Mouse (Mus musculus) ES-E14 (cell line): ENCODE results near the gene Ugt1a8.

Experiments used
- CHD2 ChIP-seq: IDR thresholded peaks from 2 replicates; pipeline ENCODE4 v1.6.1; 2014; ENCODE audit warnings: mild to moderate bottlenecking, low read depth, low read length, inconsistent platforms
- HCFC1 ChIP-seq: IDR thresholded peaks from 2 replicates; pipeline ENCODE4 v1.6.1; 2012; ENCODE audit warnings: low read length, inconsistent platforms, borderline replicate concordance; ENCODE audit not compliant: insufficient read depth
- MAFK ChIP-seq: IDR thresholded peaks from 2 replicates; pipeline ENCODE4 v1.6.1; 2014; ENCODE audit warnings: mild to moderate bottlenecking, low read depth, low read length, inconsistent platforms; ENCODE audit not compliant: insufficient read depth
- ZC3H11A ChIP-seq: IDR thresholded peaks from 2 replicates; pipeline ENCODE4 v1.6.1; 2012; ENCODE audit warnings: low read depth, mild to moderate bottlenecking, inconsistent platforms, low read length, borderline replicate concordance
- ZNF384 ChIP-seq: IDR thresholded peaks from 2 replicates; pipeline ENCODE4 v1.6.1; 2012; ENCODE audit warnings: low read depth, low read length, inconsistent platforms

DNA sequence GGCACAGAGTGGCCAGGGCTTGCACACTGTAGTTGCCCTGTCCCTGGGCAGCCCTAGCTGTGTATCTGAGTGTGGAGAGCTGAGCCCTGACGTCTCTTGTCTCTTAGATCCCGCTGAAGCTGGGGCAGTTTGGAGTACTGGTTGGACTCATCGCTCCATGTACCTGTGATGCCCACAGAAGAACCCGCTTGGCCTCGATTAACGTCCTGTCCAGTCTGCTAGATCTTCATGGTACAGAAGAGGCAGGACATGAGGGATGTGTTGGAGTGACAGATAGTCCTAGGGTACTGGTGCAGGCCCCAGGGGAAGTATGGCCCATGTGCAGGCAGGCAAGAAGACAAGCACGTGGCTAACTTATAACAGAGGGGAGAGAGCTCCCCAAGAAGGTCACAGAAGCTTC is 162.0 kb downstream of the Ugt1a8 start:
- no peak for TF ChIP-seq HCFC1
- no peak for TF ChIP-seq CHD2
- no peak for TF ChIP-seq ZNF384
- TF ChIP-seq ZC3H11A = no peak
- no peak for TF ChIP-seq MAFK
